Mouse (Mus musculus) frontal cortex, postnatal 36 days (tissue): ENCODE results near the gene Rab23.
"Not testable (repeated sequence)": the region's sequence is repeated elsewhere in the genome, so short reads cannot be mapped to it uniquely, and the experiment has no call there.

Experiments
- DNase-seq, 2 experiments: peaks; one replicate each; pipeline ENCODE4 v3.0.0; 2022; ENCODE audit warnings: low spot score in 2 of 2

The Rab23 gene

GRCm38 (mm10) chr1:33733044-33733443 lies 13.4 kb downstream of the Rab23 start:
- no peak for DNase-seq

DNA sequence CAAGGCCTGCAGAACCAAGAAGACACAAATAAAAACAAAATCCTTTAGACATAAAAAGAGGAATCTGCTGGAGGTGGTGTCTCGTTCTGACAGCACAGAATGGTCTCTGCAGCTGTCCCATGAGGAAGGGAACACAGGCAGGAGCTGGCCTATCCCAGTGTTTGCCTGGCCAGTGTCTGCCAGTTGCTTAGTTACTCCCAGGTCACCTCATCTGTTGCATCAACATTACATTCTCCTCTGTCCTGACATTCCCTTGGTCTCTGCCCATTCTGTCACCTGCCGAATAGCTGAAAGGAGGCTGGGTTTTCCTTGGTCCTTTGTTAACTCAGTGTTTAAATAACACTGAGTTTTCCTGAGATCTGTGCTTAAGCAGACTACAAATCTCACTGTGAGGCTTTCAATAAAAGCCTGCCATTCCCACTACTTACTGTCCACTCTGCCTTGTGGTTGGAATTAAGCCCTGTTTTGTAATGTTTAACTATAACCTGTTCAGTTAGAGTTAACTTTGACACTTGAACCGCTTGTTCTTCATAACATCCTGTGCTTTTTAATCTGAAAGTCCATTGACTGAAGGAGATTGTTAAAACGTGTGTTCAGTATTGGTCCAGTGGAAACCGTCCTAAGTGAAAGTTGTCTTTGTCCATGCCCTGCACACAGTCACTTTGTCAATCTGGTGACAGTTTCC lies 14.5 kb downstream of the Rab23 start:
- DNase-seq: no peak

DNA sequence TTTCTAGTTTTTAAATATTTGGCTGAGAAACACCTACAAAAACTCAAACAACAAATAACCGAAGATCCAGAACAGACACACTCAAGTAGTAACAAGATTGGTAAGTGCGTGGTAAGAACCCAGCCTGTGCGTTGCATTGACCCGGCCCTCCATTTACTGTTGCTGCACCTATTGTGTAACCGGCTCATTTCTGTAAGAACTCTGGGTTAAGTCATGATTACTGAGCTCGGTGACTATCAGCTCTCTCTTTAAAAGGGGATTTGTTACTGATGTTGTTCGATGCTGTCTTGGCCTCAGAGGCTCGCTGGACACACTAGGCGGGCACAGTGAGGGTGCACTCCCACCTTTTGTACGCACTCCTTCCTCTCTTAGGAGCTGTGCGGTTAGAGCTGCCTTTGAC lies 18.6 kb downstream of the Rab23 start:
- no peak for DNase-seq

- no peak for DNase-seq
Measured at GRCm38 (mm10) chr1:33738681-33739278, 19.1 kb downstream of the Rab23 start.

- DNase-seq: peak; percentile 77 to 90
Measured at GRCm38 (mm10) chr1:33739302-33739701, 19.6 kb downstream of the Rab23 start.

- DNase-seq: peak in 1 of 2 experiments; percentile 68
Measured at GRCm38 (mm10) chr1:33742903-33743302, 23.2 kb downstream of the Rab23 start.

- not testable (repeated sequence) for DNase-seq
Measured at GRCm38 (mm10) chr1:33744815-33745214, 25.1 kb downstream of the Rab23 start.

- no peak for DNase-seq
Measured at GRCm38 (mm10) chr1:33745901-33746300, 26.2 kb downstream of the Rab23 start.

- DNase-seq: no peak
Measured at GRCm38 (mm10) chr1:33749109-33749508, 29.4 kb downstream of the Rab23 start.

- not testable (repeated sequence) for DNase-seq
Measured at GRCm38 (mm10) chr1:33749709-33750108, 30.0 kb downstream of the Rab23 start.

- DNase-seq: peak in 1 of 2 experiments; percentile 79
Measured at GRCm38 (mm10) chr1:33751283-33751682, 31.6 kb downstream of the Rab23 start.

- no peak for DNase-seq
Measured at GRCm38 (mm10) chr1:33754089-33754488, 34.4 kb downstream of the Rab23 start.

- DNase-seq: no peak
Measured at GRCm38 (mm10) chr1:33754965-33755735, 35.5 kb downstream of the Rab23 start.

DNA sequence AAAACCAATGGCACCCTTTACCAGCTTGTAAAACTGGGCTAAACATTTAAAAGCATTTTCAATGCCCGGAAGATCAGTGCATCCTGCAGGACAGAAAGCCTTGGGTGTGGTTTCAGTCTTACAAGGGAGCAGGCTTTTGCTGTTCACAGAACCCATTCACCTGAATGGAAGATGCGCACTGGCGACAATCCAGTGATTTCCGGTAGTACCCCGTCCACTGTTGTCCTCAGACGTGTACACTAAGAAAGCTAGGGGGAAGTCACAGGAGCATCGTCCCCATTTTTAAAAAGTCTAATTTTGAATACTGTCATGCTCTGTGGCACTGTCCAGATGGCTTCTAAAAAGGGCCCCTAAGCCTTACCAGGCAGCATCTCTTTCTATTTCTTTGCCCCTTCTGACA lies 36.1 kb downstream of the Rab23 start:
- no peak for DNase-seq

- no peak for DNase-seq
Measured at GRCm38 (mm10) chr1:33756258-33757032, 36.8 kb downstream of the Rab23 start.

DNA sequence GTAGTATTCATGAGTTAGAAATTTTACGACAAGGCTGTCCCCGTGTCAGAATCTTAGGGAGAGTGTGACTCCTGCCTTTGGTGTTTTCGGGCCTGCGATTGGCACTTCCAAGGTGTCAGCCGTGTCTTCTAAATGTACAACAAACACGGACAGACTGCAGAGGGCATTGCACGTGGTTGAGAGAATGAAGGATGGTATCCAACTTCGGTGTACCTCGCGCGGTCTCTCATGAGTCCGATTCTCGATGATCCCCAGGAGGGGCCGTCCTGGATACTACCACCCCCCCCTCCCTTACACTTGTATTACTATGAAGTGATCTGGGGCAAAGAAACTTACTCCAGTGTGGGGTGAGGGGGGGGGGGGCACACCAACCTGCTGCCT lies 37.3 kb downstream of the Rab23 start:
- no peak for DNase-seq

DNA sequence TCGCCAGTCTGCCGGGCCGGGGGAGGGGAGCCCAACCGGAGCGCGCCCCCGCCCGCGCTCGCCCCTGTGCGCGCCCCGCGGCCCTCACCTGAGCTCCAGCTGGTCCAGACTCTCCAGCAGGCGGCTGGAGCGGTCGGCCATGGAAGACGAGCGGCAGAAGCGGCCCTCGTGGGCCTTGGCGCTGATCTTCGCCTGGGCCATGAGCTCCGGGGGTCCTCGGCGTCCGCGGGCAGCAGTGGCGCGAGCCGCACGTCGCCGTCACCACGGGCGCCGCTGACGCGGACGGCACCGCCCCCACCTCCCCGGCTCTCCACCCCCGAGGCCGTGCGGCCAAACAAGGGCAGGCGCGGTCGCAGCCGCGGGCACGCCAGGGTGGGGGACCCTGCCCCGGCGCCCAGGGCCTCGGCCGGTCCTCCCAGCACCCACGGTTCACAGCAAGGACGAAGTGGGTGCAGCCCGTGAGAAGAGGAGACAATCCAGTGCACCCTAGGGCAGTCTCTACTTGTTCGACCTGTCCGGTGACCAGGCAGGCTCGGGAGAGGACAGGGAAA lies 37.9 kb downstream of the Rab23 start, which contains the start of gene Bag2:
Gene Bag2, minus strand, starts transcription at position 305 of the 551 bp plus-strand sequence.
- DNase-seq: peak; percentile 58

- DNase-seq: no peak
Measured at GRCm38 (mm10) chr1:33758488-33758887, 38.8 kb downstream of the Rab23 start.

GRCm38 (mm10) chr1:33763826-33764225 lies 44.1 kb downstream of the Rab23 start:
- no peak for DNase-seq

- DNase-seq: no peak
Measured at GRCm38 (mm10) chr1:33765468-33766080, 45.9 kb downstream of the Rab23 start.
